In the genomic region with DNA sequence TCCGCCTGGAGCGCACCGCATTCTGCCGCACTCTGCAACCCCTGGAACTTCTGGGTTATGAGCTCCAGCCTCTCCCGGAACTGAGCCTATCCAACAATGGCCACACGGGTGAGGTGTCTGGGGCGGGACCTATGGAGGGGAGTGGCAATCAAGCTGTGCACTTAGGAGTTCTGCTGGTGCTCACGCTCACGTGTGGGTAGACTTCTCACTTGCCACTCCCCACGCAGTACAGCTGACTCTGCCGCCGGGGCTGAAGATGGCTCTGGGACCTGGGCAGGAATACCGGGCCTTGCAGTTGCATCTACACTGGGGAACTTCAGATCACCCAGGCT, we compare ENCODE assay signal across 8 mouse cellular contexts. TPM values are rescaled to one million over a fixed set of nuclear protein-coding genes. Genes with fewer than 3 reads are reported as not detected.
A peak's percentile ranks its signal among the peaks of the same experiment; 100 is the strongest.
DNase-seq lines count a peak whose midpoint lies in the region; ATAC-seq and TF ChIP-seq lines count a peak whose summit lies in the region.

No protein-coding gene starts in this region.

- WGBS in heart, adult 2 months, result 8% methylated on average over 13 of the region's 13 CpGs
- 2% methylated on average over 13 of the region's 13 CpGs for WGBS in heart, embryonic 15.5 days

- intact Hi-C loops in heart, adult 2 months (cut with DNase I), result no loop called here

- no peak overlapping the region for H3K27ac ChIP-seq in heart, adult 2 months
- no peak overlapping the region for H3K27ac ChIP-seq in cortical plate, adult 2 months (ENCODE audit: insufficient read depth, low read length)
- peak overlapping the region; percentile 52; the same call in 1 of the 2 replicates for H3K27ac ChIP-seq in heart, embryonic 15.5 days

- peak overlapping the region; percentile 90 for H3K4me2 ChIP-seq in heart, embryonic 15.5 days

- no peaks in the 10 kb centered on the region for H3K79me2 ChIP-seq in heart, adult 2 months (replicated peaks; ENCODE audit: control insufficient read depth, insufficient read depth, low read length)

- H3K9me3 ChIP-seq in heart, embryonic 15.5 days (replicated peaks), result no peaks in the 10 kb centered on the region
- no peaks in the 10 kb centered on the region for H3K9me3 ChIP-seq in megakaryocyte, embryonic 14.5 days

- H3K36me3 ChIP-seq in heart, adult 2 months (ENCODE audit: control insufficient read depth, insufficient read depth, low read length), result no peaks in the 10 kb centered on the region
- H3K36me3 ChIP-seq in heart, embryonic 15.5 days, result no peaks in the 10 kb centered on the region
- peaks cover 28% of the 10 kb centered on the region for H3K36me3 ChIP-seq in megakaryocyte, embryonic 14.5 days (replicated peaks; ENCODE audit: low read length)

- peak; percentile 78 for ATAC-seq in heart, embryonic 15.5 days (replicated peaks; ENCODE audit: insufficient number of reproducible peaks, insufficient read depth, low FRiP score, low read depth)

- H3K4me1 ChIP-seq in heart, adult 2 months (ENCODE audit: control insufficient read depth, insufficient read depth, low read length), result peaks cover 4% of the 10 kb centered on the region
- no peaks in the 10 kb centered on the region for H3K4me1 ChIP-seq in cortical plate, adult 2 months (ENCODE audit: control insufficient read depth, insufficient read depth, low read length)
- peaks cover 29% of the 10 kb centered on the region for H3K4me1 ChIP-seq in heart, embryonic 15.5 days (replicated peaks)
- H3K4me1 ChIP-seq in megakaryocyte, embryonic 14.5 days, result peaks cover 63% of the 10 kb centered on the region

- H3K9ac ChIP-seq in heart, adult 2 months (ENCODE audit: low read depth, low read length), result peak overlapping the region; percentile 49
- peak overlapping the region; percentile 64 for H3K9ac ChIP-seq in heart, embryonic 15.5 days

- no peak for TF ChIP-seq EP300 in heart, adult 2 months (IDR thresholded peaks at IDR 0.05; ENCODE audit: insufficient read depth, low read depth, low read length)

- peak; percentile 60 for DNase-seq in heart, adult 2 months
- DNase-seq in heart, adult 8-10 months (ENCODE audit: low spot score), result no peak
- peak; percentile 58 to 76 for DNase-seq in kidney, postnatal 4 days
- DNase-seq in spleen, postnatal 4 days (ENCODE audit: low spot score in 2 of 2), result peak; percentile 58 to 75
- DNase-seq in gastrocnemius, postnatal 10 days, result no peak

- peak; percentile 50; the same call in 1 of the 2 replicates for TF ChIP-seq POLR2A in heart, adult 2 months (IDR thresholded peaks at IDR 0.05; ENCODE audit: insufficient read depth, low read depth, low read length)
- TF ChIP-seq POLR2A in cortical plate, adult 2 months (IDR thresholded peaks at IDR 0.05; ENCODE audit: extremely low read depth, insufficient read depth, low read length), result no peak

- no peaks in the 10 kb centered on the region for H3K27me3 ChIP-seq in heart, adult 2 months (ENCODE audit: control insufficient read depth, insufficient read depth, low read length)
- H3K27me3 ChIP-seq in heart, embryonic 15.5 days, result peaks cover 4% of the 10 kb centered on the region; the same call in 1 of the 2 replicates
- H3K27me3 ChIP-seq in megakaryocyte, embryonic 14.5 days (replicated peaks), result peaks cover 5% of the 10 kb centered on the region

- peak overlapping the region; percentile 44 for H3K4me3 ChIP-seq in heart, adult 2 months
- peak overlapping the region; percentile 18 for H3K4me3 ChIP-seq in cortical plate, adult 2 months (ENCODE audit: insufficient read depth, low read length)
- peak overlapping the region; percentile 57 for H3K4me3 ChIP-seq in heart, embryonic 15.5 days
- peak overlapping the region; percentile 94 for H3K4me3 ChIP-seq in megakaryocyte, embryonic 14.5 days (replicated peaks)

- TF ChIP-seq CTCF in heart, adult 2 months (IDR thresholded peaks at IDR 0.05), result 0 out of 2 replicates have a peak, but pooled peaks have one; percentile 15
- no peak for TF ChIP-seq CTCF in cortical plate, adult 2 months (IDR thresholded peaks at IDR 0.05; ENCODE audit: extremely low read depth, insufficient read depth, low read length)

RNA-seq across cellular contexts. Expression of a gene that starts 1.9 kb away (rescaled TPM):
- under 1 TPM; 0.11 to 0.34 TPM for total RNA-seq in heart, adult 2 months (2021)
- polyA plus RNA-seq in heart, adult 2 months (2012; rRNA removed), result 0.32 and 0.55 TPM in 2 replicates
- 1 to 10 TPM in 1 of 4 experiments, under 1 TPM in 3; 0.25 to 1.0 (median 0.52) TPM for total RNA-seq in heart, adult 8-10 months (2022)
- 0.32 and 0.61 TPM in 2 replicates for polyA plus RNA-seq in cortical plate, adult 2 months (2012; rRNA removed)
- polyA plus RNA-seq in heart, embryonic 15.5 days (2015; fragmentation: Nextera tagmentation; extraction: Ambion mirVana), result 2.3 and 2.4 TPM in 2 replicates
- polyA plus RNA-seq in megakaryocyte, embryonic 14.5 days (2012; ENCODE audit: insufficient read depth, low replicate concordance), result 1.4 and 11.2 TPM in 2 replicates
- total RNA-seq in gastrocnemius, postnatal 10 days (2021), result 1 to 10 TPM; 2.8 TPM

RNA-seq across cellular contexts. Expression of a gene that starts 9.1 kb away (rescaled TPM):
- total RNA-seq in heart, adult 2 months (2021), result under 1 TPM; 0.30 to 0.31 TPM
- polyA plus RNA-seq in heart, adult 2 months (2012; rRNA removed), result 1.6 and 1.7 TPM in 2 replicates
- not detected for total RNA-seq in heart, adult 8-10 months (2022)
- polyA plus RNA-seq in cortical plate, adult 2 months (2012; rRNA removed), result 0.55 and 2.7 TPM in 2 replicates
- 34.4 and 35.9 TPM in 2 replicates for polyA plus RNA-seq in heart, embryonic 15.5 days (2015; fragmentation: Nextera tagmentation; extraction: Ambion mirVana)
- 9.6 and 20.9 TPM in 2 replicates for polyA plus RNA-seq in megakaryocyte, embryonic 14.5 days (2012; ENCODE audit: insufficient read depth, low replicate concordance)
- total RNA-seq in gastrocnemius, postnatal 10 days (2021), result 1 to 10 TPM; 2.8 to 3.8 TPM

RNA-seq across cellular contexts. Expression of a gene that starts 14.9 kb away (rescaled TPM):
- total RNA-seq in heart, adult 2 months (2021), result 10 to 100 TPM; 35.4 to 41.2 TPM
- 41.8 and 44.9 TPM in 2 replicates for polyA plus RNA-seq in heart, adult 2 months (2012; rRNA removed)
- 10 to 100 TPM; 25.4 to 34.9 (median 31.1) TPM for total RNA-seq in heart, adult 8-10 months (2022)
- polyA plus RNA-seq in cortical plate, adult 2 months (2012; rRNA removed), result 10.4 and 12.5 TPM in 2 replicates
- 159 and 177 TPM in 2 replicates for polyA plus RNA-seq in heart, embryonic 15.5 days (2015; fragmentation: Nextera tagmentation; extraction: Ambion mirVana)
- 4.7 TPM in 1 of 2 replicates, not detected in the other for polyA plus RNA-seq in megakaryocyte, embryonic 14.5 days (2012; ENCODE audit: insufficient read depth, low replicate concordance)
- 1,000 to 10,000 TPM; 8,012 to 8,431 TPM for total RNA-seq in gastrocnemius, postnatal 10 days (2021)

RNA-seq across cellular contexts. Expression of a gene that starts 15.9 kb away (rescaled TPM):
- total RNA-seq in heart, adult 2 months (2021), result 10 to 100 TPM; 29.8 to 33.8 TPM
- polyA plus RNA-seq in heart, adult 2 months (2012; rRNA removed), result 50.8 and 67.9 TPM in 2 replicates
- total RNA-seq in heart, adult 8-10 months (2022), result 10 to 100 TPM; 28.7 to 39.4 (median 32.4) TPM
- 75.7 and 82.6 TPM in 2 replicates for polyA plus RNA-seq in cortical plate, adult 2 months (2012; rRNA removed)
- 71.4 and 74.5 TPM in 2 replicates for polyA plus RNA-seq in heart, embryonic 15.5 days (2015; fragmentation: Nextera tagmentation; extraction: Ambion mirVana)
- polyA plus RNA-seq in megakaryocyte, embryonic 14.5 days (2012; ENCODE audit: insufficient read depth, low replicate concordance), result 74.6 and 104 TPM in 2 replicates
- 10 to 100 TPM; 23.4 to 24.1 TPM for total RNA-seq in gastrocnemius, postnatal 10 days (2021)

RNA-seq across cellular contexts. Expression of a gene that starts 25.1 kb away (rescaled TPM):
- under 1 TPM in 1 of 2 experiments, not detected in 1; 0.31 TPM for total RNA-seq in heart, adult 2 months (2021)
- polyA plus RNA-seq in heart, adult 2 months (2012; rRNA removed), result not detected in 2 replicates
- not detected for total RNA-seq in heart, adult 8-10 months (2022)
- 0.08 TPM in 1 of 2 replicates, not detected in the other for polyA plus RNA-seq in cortical plate, adult 2 months (2012; rRNA removed)
- 0.10 and 1.4 TPM in 2 replicates for polyA plus RNA-seq in heart, embryonic 15.5 days (2015; fragmentation: Nextera tagmentation; extraction: Ambion mirVana)
- 3.9 TPM in 1 of 2 replicates, not detected in the other for polyA plus RNA-seq in megakaryocyte, embryonic 14.5 days (2012; ENCODE audit: insufficient read depth, low replicate concordance)
- not detected for total RNA-seq in gastrocnemius, postnatal 10 days (2021)

Comparison
In these comparisons a context has a peak if more than half of its experiments do, and no peak if none do; other contexts are left out.
1. DNase-seq: peak in heart, adult 2 months (2 of 2), kidney, postnatal 4 days (2 of 2) and spleen, postnatal 4 days (2 of 2); none in heart, adult 8-10 months (single experiment) and gastrocnemius, postnatal 10 days (single experiment).
2. H3K4me3 ChIP-seq: peak in every context shown above with its lines; median percentile 94 in megakaryocyte, embryonic 14.5 days; 57 in heart, embryonic 15.5 days; 44 in heart, adult 2 months; 18 in cortical plate, adult 2 months.